Mouse (Mus musculus) CH12.LX (cell line): Measurements from ENCODE around the gene C1qtnf9. TPM values are rescaled to one million over a fixed set of nuclear protein-coding genes. Genes with fewer than 3 reads are reported as not detected.
A peak's percentile ranks its signal among the peaks of the same experiment; 100 is the strongest.

Experiments used
- DNase-seq: peaks from one replicate; pipeline ENCODE4 v3.0.0-alpha.2; 2013; ENCODE audit errors: extremely low read depth
- H3K27ac ChIP-seq: 2 replicates; pipeline ENCODE4 v1.5.1; 2012; ENCODE audit warnings: low read depth, mild to moderate bottlenecking, control low read depth, moderate library complexity; ENCODE audit not compliant: insufficient read depth
- H3K27me3 ChIP-seq: replicated peaks from 2 replicates; pipeline ENCODE3; 2012; ENCODE audit warnings: inconsistent platforms
- H3K36me3 ChIP-seq, 2 experiments: replicated peaks in 1 of 2; 2 replicates each; pipeline versions ENCODE3 to v1.6.1; 2012; ENCODE audit warnings: inconsistent platforms in 1 of 2, low read length in 1 of 2, mild to moderate bottlenecking in 1 of 2, mixed read lengths in 1 of 2, moderate library complexity in 1 of 2; ENCODE audit not compliant: control insufficient read depth in 1 of 2, insufficient read depth in 1 of 2
- H3K4me1 ChIP-seq, 2 experiments: 2 replicates each; pipeline ENCODE4 v1.6.1; 2012; ENCODE audit warnings: inconsistent platforms in 1 of 2, moderate library complexity in 1 of 2; ENCODE audit not compliant: insufficient read depth in 2 of 2, control insufficient read depth in 1 of 2
- H3K4me2 ChIP-seq: 2 replicates; pipeline ENCODE4 v1.6.1; 2012; ENCODE audit warnings: low read depth, mild to moderate bottlenecking, control low read depth; ENCODE audit not compliant: poor library complexity, insufficient read depth, severe bottlenecking
- H3K4me3 ChIP-seq, 3 experiments: fragments of 150-350 bp in 1 of 3; sonication (generic) in 1 of 3; replicated peaks in 1 of 3; 2 replicates each; pipeline versions ENCODE3 to v1.5.1; 2011 to 2012; ENCODE audit warnings: low read depth in 2 of 3, low read length in 2 of 3, mild to moderate bottlenecking in 2 of 3, moderate library complexity in 2 of 3, control low read depth in 1 of 3, improper control_type of control experiment in 1 of 3, inconsistent platforms in 1 of 3, mixed read lengths in 1 of 3; ENCODE audit not compliant: poor library complexity in 1 of 3
- H3K79me2 ChIP-seq: replicated peaks from 2 replicates; pipeline ENCODE4 v1.6.1; 2012; ENCODE audit warnings: mild to moderate bottlenecking, moderate library complexity; ENCODE audit not compliant: control insufficient read depth, poor library complexity, insufficient read depth, severe bottlenecking; ENCODE audit errors: extremely low read depth
- H3K9ac ChIP-seq: 2 replicates; pipeline ENCODE4 v1.6.1; 2012; ENCODE audit warnings: low read depth, mild to moderate bottlenecking, control low read depth, moderate library complexity; ENCODE audit not compliant: insufficient read depth
- H3K9me3 ChIP-seq: replicated peaks from 2 replicates; pipeline ENCODE3; 2012; ENCODE audit warnings: low read length, inconsistent platforms, mixed read lengths
- CHD2 ChIP-seq: IDR thresholded peaks from 2 replicates; pipeline ENCODE4 v1.6.1; 2011; ENCODE audit warnings: low read length, improper control_type of control experiment
- CTCF ChIP-seq, 2 experiments: IDR thresholded peaks in 1 of 2; conservative IDR thresholded peaks in 1 of 2; 2 replicates each; pipeline ENCODE4 v1.5.1; 2011 to 2012; ENCODE audit warnings: low read depth in 2 of 2, low read length in 2 of 2, improper control_type of control experiment in 1 of 2, inconsistent platforms in 1 of 2, mild to moderate bottlenecking in 1 of 2, moderate library complexity in 1 of 2
- ELF1 ChIP-seq: IDR thresholded peaks from 2 replicates; pipeline ENCODE4 v1.6.1; 2014; ENCODE audit warnings: low read depth, mild to moderate bottlenecking, inconsistent platforms, low read length, improper control_type of control experiment
- EP300 ChIP-seq: IDR thresholded peaks from 2 replicates; pipeline ENCODE4 v1.6.1; 2011; ENCODE audit warnings: low read length, improper control_type of control experiment
- GABPA ChIP-seq: IDR thresholded peaks from 2 replicates; pipeline ENCODE4 v1.6.1; 2012; ENCODE audit warnings: low read depth, low read length, improper control_type of control experiment, inconsistent platforms; ENCODE audit not compliant: insufficient replicate concordance
- IRF4 ChIP-seq: IDR thresholded peaks from 2 replicates; pipeline ENCODE4 v1.6.1; 2014; ENCODE audit warnings: low read depth, mild to moderate bottlenecking, inconsistent platforms, low read length, improper control_type of control experiment
- JUN ChIP-seq: IDR thresholded peaks from 2 replicates; pipeline ENCODE4 v1.6.1; 2011; ENCODE audit warnings: low read depth, mild to moderate bottlenecking, low read length, improper control_type of control experiment, moderate library complexity; ENCODE audit not compliant: insufficient read depth
- JUND ChIP-seq: conservative IDR thresholded peaks from 2 replicates; pipeline ENCODE4 v1.6.1; 2011; ENCODE audit warnings: low read depth, low read length, improper control_type of control experiment
- KAT2A ChIP-seq: IDR thresholded peaks from 2 replicates; pipeline ENCODE4 v1.6.1; 2012; ENCODE audit warnings: low read length, improper control_type of control experiment, inconsistent platforms; ENCODE audit not compliant: insufficient replicate concordance
- MAFK ChIP-seq: IDR thresholded peaks from 2 replicates; pipeline ENCODE4 v1.6.1; 2011; ENCODE audit warnings: low read length, improper control_type of control experiment; ENCODE audit not compliant: insufficient replicate concordance
- MAZ ChIP-seq: IDR thresholded peaks from 2 replicates; pipeline ENCODE4 v1.6.1; 2012; ENCODE audit warnings: low read depth, mild to moderate bottlenecking, inconsistent platforms, low read length, improper control_type of control experiment, moderate library complexity
- MEF2A ChIP-seq: IDR thresholded peaks from 2 replicates; pipeline ENCODE4 v1.6.1; 2014; ENCODE audit warnings: low read depth, mild to moderate bottlenecking, inconsistent platforms, low read length, improper control_type of control experiment, borderline replicate concordance
- MXI1 ChIP-seq: IDR thresholded peaks from 2 replicates; pipeline ENCODE4 v1.6.1; 2011; ENCODE audit warnings: mild to moderate bottlenecking, low read depth, low read length, improper control_type of control experiment
- MYC ChIP-seq: IDR thresholded peaks from 2 replicates; pipeline ENCODE4 v1.6.1; 2011; ENCODE audit warnings: low read depth, mild to moderate bottlenecking, improper control_type of control experiment, low read length
- NELFE ChIP-seq: IDR thresholded peaks from 2 replicates; pipeline ENCODE4 v1.6.1; 2011; ENCODE audit warnings: low read depth, low read length, improper control_type of control experiment
- NRF1 ChIP-seq: IDR thresholded peaks from 2 replicates; pipeline ENCODE4 v1.6.1; 2014; ENCODE audit warnings: low read depth, mild to moderate bottlenecking, inconsistent platforms, low read length, improper control_type of control experiment, moderate library complexity
- PAX5 ChIP-seq: IDR thresholded peaks from 2 replicates; pipeline ENCODE4 v1.6.1; 2012; ENCODE audit warnings: low read length, inconsistent platforms, mixed read lengths
- RCOR1 ChIP-seq: conservative IDR thresholded peaks from 2 replicates; pipeline ENCODE4 v1.6.1; 2012; ENCODE audit warnings: low read depth, mild to moderate bottlenecking, inconsistent platforms, low read length, improper control_type of control experiment
- SMC3 ChIP-seq: IDR thresholded peaks from 2 replicates; pipeline ENCODE4 v1.6.1; 2011; ENCODE audit warnings: low read depth, low read length, improper control_type of control experiment
- TCF12 ChIP-seq: IDR thresholded peaks from 2 replicates; pipeline ENCODE4 v1.6.1; 2014; ENCODE audit warnings: low read depth, mild to moderate bottlenecking, inconsistent platforms, low read length, improper control_type of control experiment
- USF1 ChIP-seq: IDR thresholded peaks from 2 replicates; pipeline ENCODE4 v1.6.1; 2014; ENCODE audit warnings: low read depth, mild to moderate bottlenecking, inconsistent platforms, low read length, improper control_type of control experiment
- USF2 ChIP-seq: conservative IDR thresholded peaks from 2 replicates; pipeline ENCODE4 v1.6.1; 2011; ENCODE audit warnings: low read depth, low read length, improper control_type of control experiment
- ZC3H11A ChIP-seq: IDR thresholded peaks from 2 replicates; pipeline ENCODE4 v1.6.1; 2012; ENCODE audit warnings: low read depth, mild to moderate bottlenecking, inconsistent platforms, low read length, improper control_type of control experiment
- ZMIZ1 ChIP-seq: IDR thresholded peaks from 2 replicates; pipeline ENCODE4 v1.6.1; 2012; ENCODE audit warnings: low read depth, mild to moderate bottlenecking, inconsistent platforms, low read length, improper control_type of control experiment
- dilution Hi-C: fragments of 300-500 bp; cut with MboI; formaldehyde crosslinking; loops from 2 replicates; pipeline ENCODE4 v1.14.3; 2020; ENCODE audit warnings: low sequenced_read_pairs; ENCODE audit not compliant: extremely low pct_unique_long_range_greater_than_20kb, extremely low pct_ligation_motif_present
- in situ Hi-C: fragments of 300-500 bp; cut with MboI; formaldehyde crosslinking; loops from 3 replicates; pipeline ENCODE4 v1.14.3; 2019; ENCODE audit warnings: low sequenced_read_pairs, low pct_ligation_motif_present, low pct_unique_long_range_greater_than_20kb, mixed read lengths
- polyA plus RNA-seq: library from polyadenylated mRNA; unstranded; fragments of >175 nt; gene quantifications from 2 replicates; pipeline ENCODE4 v1.2.1, GENCODE M21; 2012; ENCODE audit warnings: low read depth; ENCODE audit not compliant: insufficient read length
- total RNA-seq, 2 experiments: library from RNA; depleted of rRNA; stranded (reverse); fragments of 300-350 nt in 1 of 2; fragments of >200 nt in 1 of 2; gene quantifications; 2 replicates each; pipeline ENCODE4 v1.2.3; 2012 to 2014

C1qtnf9 gene
- total and polyA plus RNA-seq, 3 experiments: 0.20 TPM; not detected in 2

DNA sequence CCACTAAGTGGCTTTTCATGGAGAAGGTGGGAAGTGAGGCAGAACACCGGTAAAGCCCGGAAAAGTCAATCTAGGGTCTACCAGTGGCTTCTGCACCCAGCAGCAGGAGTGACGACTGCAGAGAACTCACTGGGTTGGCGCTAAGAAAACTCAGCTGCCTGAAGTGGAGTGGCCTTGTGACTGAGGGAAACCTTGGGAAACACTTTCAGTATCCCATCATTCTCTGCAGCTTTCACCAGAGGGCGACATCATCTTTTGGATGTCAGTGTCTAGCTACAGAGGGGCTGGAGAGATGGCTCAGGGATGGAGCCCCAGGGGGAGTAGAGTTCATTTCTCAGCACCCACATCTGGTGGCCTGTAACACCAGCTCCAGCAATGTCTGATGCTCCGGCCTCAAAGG is 1.4 kb downstream of the C1qtnf9 start:
- Histone ChIP-seq H3K79me2 (no peaks in the 10 kb centered on the region), H3K27me3 (no peaks in the 10 kb centered on the region), H3K4me2 (no peak overlapping the region), H3K9me3 (no peaks in the 10 kb centered on the region), H3K27ac (no peak overlapping the region), H3K4me3 (no peak overlapping the region), H3K36me3 (no peaks in the 10 kb centered on the region), H3K4me1 (peaks cover 8 to 16% of the 10 kb centered on the region in 2 experiments; a peak in 3 of 4 replicates), H3K9ac (no peak overlapping the region)
- DNase-seq: no peak
- dilution Hi-C loops: no loop called here
- in situ Hi-C loops: no loop called here
- TF ChIP-seq MEF2A (no peak), USF2 (no peak)

DNA sequence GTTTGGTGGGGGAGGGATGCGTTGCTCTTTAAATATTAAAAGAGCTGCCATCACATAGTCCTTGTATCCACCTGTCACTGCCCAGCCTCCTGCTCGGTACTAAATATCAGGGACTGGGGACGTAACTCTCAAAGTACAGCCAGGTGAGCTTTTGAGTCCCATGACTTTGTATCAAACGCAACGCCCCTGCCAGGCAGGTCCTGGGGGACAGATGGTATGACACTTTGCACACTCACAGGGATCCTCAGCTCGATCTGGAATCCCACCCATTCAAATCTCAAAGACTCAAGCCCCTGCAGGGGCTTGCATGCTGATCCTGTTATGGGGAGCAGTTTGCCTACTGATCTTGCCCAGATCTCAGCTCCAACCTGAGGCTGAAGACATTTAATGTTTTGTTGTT is 2.7 kb downstream of the C1qtnf9 start:
- no peaks in the 10 kb centered on the region for H3K27me3 ChIP-seq
- TF ChIP-seq USF1 (no peak), SMC3 (no peak), JUN (no peak), GABPA (no peak), NELFE (no peak), KAT2A (no peak), JUND (no peak), IRF4 (no peak)
- in situ Hi-C loops (loop anchor here (5.0 to 10.0 kb wide), 2 partner anchors 63 to 246 kb away; no protein-coding TSS in a partner anchor), dilution Hi-C loops (no loop called here)
- peak overlapping the region; percentile 16; the same call in 1 of the 2 replicates for H3K4me2 ChIP-seq
- peaks cover under 1 to 7% of the 10 kb centered on the region in 2 experiments; a peak in 3 of 4 replicates for H3K4me1 ChIP-seq
- no peaks in the 10 kb centered on the region for H3K9me3 ChIP-seq
- H3K79me2 ChIP-seq: no peaks in the 10 kb centered on the region
- no peak for DNase-seq
- H3K9ac ChIP-seq: no peak overlapping the region
- no peaks in the 10 kb centered on the region for H3K36me3 ChIP-seq
- no peak overlapping the region for H3K27ac ChIP-seq
- no peak overlapping the region for H3K4me3 ChIP-seq

DNA sequence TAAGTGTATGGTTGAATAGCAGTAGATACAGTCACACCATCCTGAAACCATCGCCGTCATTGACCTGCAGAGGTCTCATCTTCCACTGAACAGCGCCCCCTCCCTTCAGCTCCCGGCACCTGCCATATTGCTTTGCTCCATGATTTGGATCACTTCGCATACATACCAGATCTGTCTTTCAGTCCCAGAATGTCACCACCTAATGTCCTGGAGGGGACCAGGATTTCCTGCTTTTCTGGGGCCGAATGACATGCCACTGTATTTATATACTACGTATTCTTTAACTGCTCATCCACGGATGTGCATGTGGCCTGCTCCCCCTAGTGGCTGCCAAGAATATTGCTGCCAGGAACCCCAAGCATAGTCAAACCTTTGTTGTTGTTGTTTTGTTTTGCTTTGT is 3.1 kb downstream of the C1qtnf9 start:
- no peak overlapping the region for H3K9ac ChIP-seq
- dilution Hi-C loops: no loop called here
- TF ChIP-seq ELF1 (0 out of 2 replicates have a peak, but pooled peaks have one; percentile 46), ZMIZ1 (no peak), CHD2 (no peak), MAZ (0 out of 2 replicates have a peak, but pooled peaks have one; percentile 31), USF2 (no peak), PAX5 (no peak), EP300 (peak; percentile 46; the same call in 1 of the 2 replicates), RCOR1 (0 out of 2 replicates have a peak, but pooled peaks have one; percentile 43), MAFK (peak; percentile 40; the same call in 1 of the 2 replicates), MXI1 (peak; percentile 62), TCF12 (no peak), NELFE (peak; percentile 60; the same call in 1 of the 2 replicates), SMC3 (peak; percentile 81), ZC3H11A (peak; percentile 57), MYC (peak; percentile 69; the same call in 1 of the 2 replicates), NRF1 (peak; percentile 39; the same call in 1 of the 2 replicates), CTCF (conservative IDR thresholded peaks at IDR 0.05 in 1 of 2, IDR thresholded peaks at IDR 0.05 in 1 of 2; ENCODE audit: low read depth in 2 of 2, low read length in 2 of 2) (peak; percentile 97 to 98), GABPA (no peak), IRF4 (peak; percentile 53; the same call in 1 of the 2 replicates)

More for the DNA sequence above, 3.1 kb downstream of the C1qtnf9 start:
- H3K79me2 ChIP-seq: no peaks in the 10 kb centered on the region
- H3K27ac ChIP-seq: no peak overlapping the region
- H3K36me3 ChIP-seq: no peaks in the 10 kb centered on the region
- peak; percentile 74 for DNase-seq
- H3K4me3 ChIP-seq: peak overlapping the region; percentile 32 to 48 (median 36)
- H3K4me2 ChIP-seq: peak overlapping the region; percentile 44; the same call in 1 of the 2 replicates
- H3K4me1 ChIP-seq: peaks cover 0 to 4% of the 10 kb centered on the region in 2 experiments; a peak in 1 of 4 replicates
- H3K27me3 ChIP-seq: no peaks in the 10 kb centered on the region
- in situ Hi-C loops: loop anchor here (5.0 to 10.0 kb wide), 2 partner anchors 64 to 246 kb away; no protein-coding TSS in a partner anchor
- no peaks in the 10 kb centered on the region for H3K9me3 ChIP-seq
